Mouse (Mus musculus) stomach, embryonic 16.5 days (tissue): Measurements from ENCODE around the gene Slc25a30. TPM values are rescaled to one million over a fixed set of nuclear protein-coding genes. Genes with fewer than 3 reads are reported as not detected.

Experiments used
- ATAC-seq: fragments of 200-750 bp; cut with Nextera tagmentation; 2 replicates; pipeline ENCODE4 v1.8.0; 2017; ENCODE audit warnings: moderate number of reproducible peaks, moderate TSS enrichment; ENCODE audit not compliant: insufficient read depth, low FRiP score
- H3K27ac ChIP-seq: fragments of 300-500 bp; sonication (generic); 2 replicates; pipeline ENCODE4 v1.5.1; 2014; ENCODE audit warnings: low read length
- H3K27me3 ChIP-seq: fragments of 300-500 bp; sonication (generic); 2 replicates; pipeline ENCODE4 v1.6.1; 2014; ENCODE audit warnings: low read length, control low read depth, mixed read lengths; ENCODE audit not compliant: control insufficient read depth, insufficient read depth
- H3K36me3 ChIP-seq: fragments of 300-500 bp; sonication (generic); 2 replicates; pipeline ENCODE4 v1.6.1; 2014; ENCODE audit warnings: low read length; ENCODE audit not compliant: control insufficient read depth, insufficient read depth
- H3K4me1 ChIP-seq: fragments of 300-500 bp; sonication (generic); 2 replicates; pipeline ENCODE4 v1.6.1; 2014; ENCODE audit warnings: low read length, control low read depth, mixed read lengths; ENCODE audit not compliant: control insufficient read depth, insufficient read depth
- H3K4me2 ChIP-seq: fragments of 300-500 bp; sonication (generic); 2 replicates; pipeline ENCODE4 v1.6.1; 2014; ENCODE audit warnings: low read depth, low read length, mixed read lengths
- H3K4me3 ChIP-seq: fragments of 300-500 bp; sonication (generic); replicated peaks from 2 replicates; pipeline ENCODE4 v1.5.1; 2014; ENCODE audit warnings: mild to moderate bottlenecking, low read length
- H3K9ac ChIP-seq: fragments of 300-500 bp; sonication (generic); 2 replicates; pipeline ENCODE4 v1.6.1; 2014; ENCODE audit warnings: low read length
- H3K9me3 ChIP-seq: fragments of 300-500 bp; sonication (generic); replicated peaks from 2 replicates; pipeline ENCODE4 v1.6.1; 2016; ENCODE audit warnings: low read length, control low read depth; ENCODE audit not compliant: control insufficient read depth
- WGBS: fragments of 180-500 bp; shearing (Covaris S2); extraction: QIAGEN DNeasy Blood & Tissue Kit; methylation state at CpG from one replicate; pipeline ENCODE4 v1.1.7; 2014; 5-methylcytosine and 5-hydroxymethylcytosine counted together
- polyA plus RNA-seq: library from polyadenylated mRNA; unstranded; fragments of >200 nt; fragmentation: Nextera tagmentation; extraction: Ambion mirVana; gene quantifications from 2 replicates; pipeline ENCODE4 v1.2.1, GENCODE M21; 2015

Slc25a30 gene
- polyA plus RNA-seq, 1 experiment from 2014 or later: 2.2 TPM

DNA sequence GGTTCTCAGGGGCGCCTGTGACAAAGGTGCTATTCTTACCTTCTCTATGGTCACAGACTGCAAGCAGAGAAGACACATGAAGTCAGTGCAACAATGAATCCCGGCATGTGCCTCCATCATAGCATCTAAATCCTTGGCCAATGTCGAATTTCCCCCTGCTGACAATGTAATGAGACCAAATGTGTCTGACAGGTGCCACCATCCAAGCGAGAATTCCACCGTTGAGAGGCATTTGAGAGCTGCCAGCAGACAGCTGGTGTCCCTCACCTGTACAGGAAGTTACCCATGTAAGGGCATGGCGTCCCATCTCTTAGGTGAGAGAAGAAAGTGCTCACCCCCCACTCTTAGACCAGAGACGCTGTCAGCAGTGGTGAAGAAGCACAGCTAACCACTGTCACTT is 28.4 kb downstream of the Slc25a30 start:
- Histone ChIP-seq H3K4me2 (no peak overlapping the region), H3K9ac (no peak overlapping the region), H3K4me3 (no peak overlapping the region), H3K9me3 (no peaks in the 10 kb centered on the region), H3K27ac (no peak overlapping the region), H3K4me1 (peaks cover 2% of the 10 kb centered on the region; the same call in 1 of the 2 replicates), H3K36me3 (no peaks in the 10 kb centered on the region), H3K27me3 (no peaks in the 10 kb centered on the region)
- WGBS: 68% methylated on average over 7 of the region's 7 CpGs
- no peak for ATAC-seq

- Histone ChIP-seq H3K9me3 (no peaks in the 10 kb centered on the region), H3K4me3 (no peak overlapping the region), H3K27me3 (no peaks in the 10 kb centered on the region), H3K4me2 (no peak overlapping the region), H3K27ac (no peak overlapping the region), H3K9ac (no peak overlapping the region), H3K4me1 (peaks cover 8% of the 10 kb centered on the region), H3K36me3 (no peaks in the 10 kb centered on the region)
- ATAC-seq: no peak
- 74% methylated on average over 2 of the region's 2 CpGs for WGBS
These were observed 29.0 kb downstream of the Slc25a30 start for GRCm38 (mm10) chr14:75757821-75758220.

DNA sequence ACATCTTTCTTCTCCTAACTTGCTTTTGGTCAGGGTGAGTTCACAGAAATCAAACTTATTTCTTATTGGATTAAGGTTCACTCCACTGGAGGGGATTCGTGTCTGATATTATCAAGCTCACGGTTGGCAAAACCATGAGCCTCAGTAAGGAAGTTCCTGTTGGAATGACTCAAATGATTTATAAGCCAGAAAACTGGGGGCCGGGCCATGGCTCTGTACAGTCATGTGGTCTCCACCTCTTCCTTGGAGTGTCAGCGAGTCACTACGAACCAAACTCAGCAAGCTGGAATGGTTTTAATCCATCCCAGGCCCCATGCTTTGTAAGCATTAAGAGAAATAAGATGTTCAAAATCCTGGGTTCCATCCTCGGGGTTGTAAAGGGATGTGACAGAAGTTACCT is 29.9 kb downstream of the Slc25a30 start:
- Histone ChIP-seq H3K4me1 (peaks cover 16% of the 10 kb centered on the region), H3K36me3 (no peaks in the 10 kb centered on the region), H3K27ac (no peak overlapping the region), H3K4me2 (no peak overlapping the region), H3K27me3 (no peaks in the 10 kb centered on the region), H3K4me3 (no peak overlapping the region), H3K9ac (no peak overlapping the region), H3K9me3 (no peaks in the 10 kb centered on the region)
- 83% methylated on average over 6 of the region's 6 CpGs for WGBS
- no peak for ATAC-seq

GRCm38 (mm10) chr14:75753991-75754817 is 32.6 kb downstream of the Slc25a30 start, which contains the start of gene Cog3:
Gene Cog3, minus strand, starts transcription at chr14:75754517.
- Histone ChIP-seq H3K27ac (peak within 1 kb of the TSS; percentile 95), H3K4me3 (peak within 1 kb of the TSS; percentile 99), H3K36me3 (no peaks in the 10 kb centered on the region), H3K4me1 (peaks cover 18% of the 10 kb centered on the region), H3K27me3 (no peaks in the 10 kb centered on the region), H3K4me2 (peak within 1 kb of the TSS; percentile 60), H3K9me3 (no peaks in the 10 kb centered on the region), H3K9ac (peak within 1 kb of the TSS; percentile 96)
- peak; percentile 98 for ATAC-seq
- WGBS: under 1% methylated on average over 78 of the region's 78 CpGs

DNA sequence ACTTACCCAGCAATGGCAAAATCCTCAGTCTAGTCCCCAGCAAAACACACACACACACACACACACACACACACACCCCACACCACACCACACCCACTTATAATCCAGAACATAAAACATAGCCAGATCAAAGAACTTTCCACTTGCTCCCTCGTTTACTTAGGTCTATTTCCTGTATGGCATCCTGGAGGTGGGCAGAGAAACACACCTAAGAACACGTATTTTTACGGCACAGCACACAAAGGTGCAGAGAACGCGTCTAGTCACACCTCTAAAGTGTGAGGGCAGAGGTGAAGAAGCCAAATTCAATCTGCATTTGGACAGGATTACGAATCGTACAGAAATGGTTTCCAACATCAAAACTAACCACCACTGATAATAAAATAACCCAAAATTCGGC is 33.6 kb downstream of the Slc25a30 start:
- ATAC-seq: peak; percentile 22; the same call in 1 of the 2 replicates
- no peaks in the 10 kb centered on the region for H3K9me3 ChIP-seq
- no peaks in the 10 kb centered on the region for H3K36me3 ChIP-seq
- H3K4me2 ChIP-seq: peak overlapping the region; percentile 60
- H3K27ac ChIP-seq: peak overlapping the region; percentile 95
- 41% methylated on average over 8 of the region's 8 CpGs for WGBS
- peak overlapping the region; percentile 99 for H3K4me3 ChIP-seq
- H3K9ac ChIP-seq: peak overlapping the region; percentile 96
- H3K4me1 ChIP-seq: peaks cover 19% of the 10 kb centered on the region
- no peaks in the 10 kb centered on the region for H3K27me3 ChIP-seq

DNA sequence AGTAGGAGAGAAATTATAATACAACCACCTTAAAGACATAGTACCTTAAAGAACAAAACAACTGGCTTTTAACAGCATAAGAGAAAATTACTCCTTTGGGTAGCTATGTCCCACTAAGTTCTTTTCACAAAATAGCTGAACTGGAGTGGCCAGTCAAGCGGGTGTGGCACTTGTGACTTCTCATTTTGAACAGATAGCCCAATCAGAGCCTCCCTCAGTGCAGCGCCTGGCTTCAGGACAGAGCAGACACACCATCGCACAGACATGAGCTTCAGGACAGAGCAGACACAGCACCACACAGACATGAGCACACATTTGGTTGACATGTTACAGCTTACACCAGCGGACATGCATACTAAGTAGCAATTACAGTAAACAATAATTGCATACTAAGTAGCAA is 35.8 kb downstream of the Slc25a30 start:
- no peak for ATAC-seq
- WGBS: 82% methylated on average over 4 of the region's 4 CpGs
- no peak overlapping the region for H3K9ac ChIP-seq
- H3K9me3 ChIP-seq: no peaks in the 10 kb centered on the region
- no peaks in the 10 kb centered on the region for H3K27me3 ChIP-seq
- H3K27ac ChIP-seq: no peak overlapping the region
- no peak overlapping the region for H3K4me3 ChIP-seq
- H3K36me3 ChIP-seq: peaks cover 2% of the 10 kb centered on the region; the same call in 1 of the 2 replicates
- H3K4me1 ChIP-seq: peaks cover 19% of the 10 kb centered on the region
- H3K4me2 ChIP-seq: no peak overlapping the region

DNA sequence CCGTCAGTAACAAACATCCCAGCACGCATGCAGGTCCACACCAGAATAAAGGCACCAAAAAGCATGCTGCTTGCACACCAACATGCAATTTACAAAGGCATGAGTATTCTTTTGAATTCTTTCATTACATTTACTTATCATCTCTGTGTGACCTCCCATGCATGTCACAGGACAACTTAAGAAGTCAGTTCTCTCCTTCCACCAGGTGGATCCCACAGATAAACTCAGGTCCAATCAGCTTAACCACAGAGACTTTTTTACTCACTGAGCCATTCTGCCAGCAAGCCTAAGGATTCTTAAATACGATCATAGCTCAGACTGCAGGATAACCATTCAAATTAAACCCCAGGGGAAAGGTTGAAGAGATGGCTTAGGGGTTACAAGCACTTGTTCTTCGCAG is 37.7 kb downstream of the Slc25a30 start:
- Histone ChIP-seq H3K9me3 (no peaks in the 10 kb centered on the region), H3K4me3 (no peak overlapping the region), H3K36me3 (peaks cover 3% of the 10 kb centered on the region; the same call in 1 of the 2 replicates), H3K27me3 (no peaks in the 10 kb centered on the region), H3K4me2 (no peak overlapping the region), H3K27ac (no peak overlapping the region), H3K9ac (no peak overlapping the region), H3K4me1 (peaks cover 19% of the 10 kb centered on the region)
- ATAC-seq: no peak
- 91% methylated on average over 4 of the region's 4 CpGs for WGBS

DNA sequence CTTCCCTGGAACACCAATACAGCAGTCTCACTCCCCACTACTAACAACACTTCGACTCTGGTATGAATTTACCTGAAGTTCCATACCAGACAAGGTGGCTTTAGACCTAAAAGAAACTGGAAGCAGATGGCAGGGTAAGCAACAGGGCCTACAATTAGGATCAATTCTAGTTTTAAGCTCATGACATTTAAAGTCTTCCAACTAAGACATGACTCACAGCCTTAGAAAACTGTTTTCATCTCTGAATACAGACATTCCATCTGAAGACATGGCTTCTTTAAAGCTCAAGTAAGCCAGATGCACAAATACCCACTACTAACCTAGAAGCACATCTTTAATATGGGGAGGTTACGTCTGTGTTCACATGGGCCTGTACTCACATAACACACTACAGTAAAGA is 38.9 kb downstream of the Slc25a30 start:
- Histone ChIP-seq H3K4me2 (no peak overlapping the region), H3K4me3 (no peak overlapping the region), H3K27me3 (no peaks in the 10 kb centered on the region), H3K9ac (no peak overlapping the region), H3K27ac (no peak overlapping the region), H3K36me3 (peaks cover 3% of the 10 kb centered on the region; the same call in 1 of the 2 replicates), H3K9me3 (no peaks in the 10 kb centered on the region), H3K4me1 (peaks cover 13% of the 10 kb centered on the region)
- 94% methylated on average over 2 of the region's 2 CpGs for WGBS
- ATAC-seq: no peak

- peaks cover 9% of the 10 kb centered on the region; the same call in 1 of the 2 replicates for H3K36me3 ChIP-seq
- H3K4me3 ChIP-seq: no peak overlapping the region
- no peak overlapping the region for H3K27ac ChIP-seq
- no peak overlapping the region for H3K4me2 ChIP-seq
- H3K27me3 ChIP-seq: no peaks in the 10 kb centered on the region
- no peaks in the 10 kb centered on the region for H3K4me1 ChIP-seq
- no peaks in the 10 kb centered on the region for H3K9me3 ChIP-seq
- no peak overlapping the region for H3K9ac ChIP-seq
- ATAC-seq: no peak
- WGBS: 76% methylated on average over 3 of the region's 3 CpGs
These were observed 44.9 kb downstream of the Slc25a30 start for GRCm38 (mm10) chr14:75741904-75742303.
